Mouse (Mus musculus): ENCODE measurements around the gene Slc27a2.
"Not testable (repeated sequence)": the region's sequence is repeated elsewhere in the genome, so short reads cannot be mapped to it uniquely, and the experiment has no call there.

Slc27a2 gene

GRCm38 (mm10) chr2:126552357-126553290, at the start of gene Slc27a2:
Gene Slc27a2 (plus strand): TSS chr2:126552407.
- DNase-seq (ENCODE audit: low spot score in 2 of 2): peak in 1 of 2 experiments; percentile 11

GRCm38 (mm10) chr2:126505156-126505555, 47.1 kb upstream of the Slc27a2 start:
- no peak for DNase-seq (ENCODE audit: low spot score in 2 of 2)

GRCm38 (mm10) chr2:126507477-126507876, 44.7 kb upstream of the Slc27a2 start:
- no peak for DNase-seq (ENCODE audit: low spot score in 2 of 2)

- no peak for DNase-seq (ENCODE audit: low spot score in 2 of 2)
Observed at GRCm38 (mm10) chr2:126508228-126508627, 44.0 kb upstream of the Slc27a2 start.

- DNase-seq (ENCODE audit: low spot score in 2 of 2): no peak
Observed at GRCm38 (mm10) chr2:126515069-126515826, 37.0 kb upstream of the Slc27a2 start.

GRCm38 (mm10) chr2:126519872-126520581, 32.2 kb upstream of the Slc27a2 start:
- no peak for DNase-seq (ENCODE audit: low spot score in 2 of 2)

- no peak for DNase-seq (ENCODE audit: low spot score in 2 of 2)
Observed at GRCm38 (mm10) chr2:126520828-126521227, 31.4 kb upstream of the Slc27a2 start.

- no peak for DNase-seq (ENCODE audit: low spot score in 2 of 2)
Observed at GRCm38 (mm10) chr2:126521471-126521870, 30.7 kb upstream of the Slc27a2 start.

GRCm38 (mm10) chr2:126522056-126522455, 30.2 kb upstream of the Slc27a2 start:
- DNase-seq (ENCODE audit: low spot score in 2 of 2): no peak

GRCm38 (mm10) chr2:126523101-126523745, 29.0 kb upstream of the Slc27a2 start:
- DNase-seq (ENCODE audit: low spot score in 2 of 2): not testable (repeated sequence)

GRCm38 (mm10) chr2:126524271-126524670, 27.9 kb upstream of the Slc27a2 start:
- no peak for DNase-seq (ENCODE audit: low spot score in 2 of 2)

- no peak for DNase-seq (ENCODE audit: low spot score in 2 of 2)
Observed at GRCm38 (mm10) chr2:126527461-126527860, 24.7 kb upstream of the Slc27a2 start.

- DNase-seq (ENCODE audit: low spot score in 2 of 2): no peak
Observed at GRCm38 (mm10) chr2:126530581-126530980, 21.6 kb upstream of the Slc27a2 start.

GRCm38 (mm10) chr2:126537654-126538053, 14.6 kb upstream of the Slc27a2 start:
- DNase-seq (ENCODE audit: low spot score in 2 of 2): no peak

- no peak for DNase-seq (ENCODE audit: low spot score in 2 of 2)
Observed at GRCm38 (mm10) chr2:126540390-126540925, 11.7 kb upstream of the Slc27a2 start.

GRCm38 (mm10) chr2:126542211-126542610, 10.0 kb upstream of the Slc27a2 start:
- DNase-seq (ENCODE audit: low spot score in 2 of 2): no peak

GRCm38 (mm10) chr2:126545297-126545696, 6.9 kb upstream of the Slc27a2 start:
- no peak for DNase-seq (ENCODE audit: low spot score in 2 of 2)

- DNase-seq (ENCODE audit: low spot score in 2 of 2): no peak
Observed at GRCm38 (mm10) chr2:126546392-126546791, 5.8 kb upstream of the Slc27a2 start.

- DNase-seq (ENCODE audit: low spot score in 2 of 2): no peak
Observed at GRCm38 (mm10) chr2:126549681-126550080, 2.5 kb upstream of the Slc27a2 start.

GRCm38 (mm10) chr2:126551244-126551890, 840 bp upstream of the Slc27a2 start:
- DNase-seq (ENCODE audit: low spot score in 2 of 2): no peak

GRCm38 (mm10) chr2:126551896-126552295, 311 bp upstream of the Slc27a2 start:
- no peak for DNase-seq (ENCODE audit: low spot score in 2 of 2)

Data from frontal cortex, postnatal 10 days (tissue).